Mouse (Mus musculus): ENCODE measurements at regions not wholly inside any gene's neighbourhood (a gene's known extent, or its start where the extent isn't known, plus 50 kb on each side); places are given as distances from the start of the nearest gene placed in this dataset.

GRCm38 (mm10) chr3:149273993-149274692 is 283.8 kb upstream of the Adgrl2 start:
- Histone ChIP-seq H3K27ac (ENCODE audit: low read depth, low read length) (no peak overlapping the region), H3K4me3 (ENCODE audit: low read depth, low read length) (no peak overlapping the region), H3K36me3 (ENCODE audit: control insufficient read depth, insufficient read depth) (no peaks in the 10 kb centered on the region), H3K27me3 (replicated peaks; ENCODE audit: control insufficient read depth, insufficient read depth, low read length) (no peaks in the 10 kb centered on the region), H3K9me3 (ENCODE audit: control insufficient read depth) (no peaks in the 10 kb centered on the region), H3K4me2 (replicated peaks; ENCODE audit: low read depth) (peak overlapping the region; percentile 46), H3K4me1 (replicated peaks; ENCODE audit: control insufficient read depth, insufficient read depth, low read length) (0 out of 2 replicates have a peak, but pooled peaks cover 4% of the 10 kb centered on the region), H3K9ac (ENCODE audit: low read depth, low read length) (no peak overlapping the region)
- TF ChIP-seq CTCF (IDR thresholded peaks at IDR 0.05; ENCODE audit: low read depth): no peak
- no peak for ATAC-seq
- WGBS: 33% methylated on average over 12 of the region's 12 CpGs

- no peaks in the 10 kb centered on the region for H3K27me3 ChIP-seq (replicated peaks; ENCODE audit: control insufficient read depth, insufficient read depth, low read length)
- no peak overlapping the region for H3K4me2 ChIP-seq (replicated peaks; ENCODE audit: low read depth)
- 0 out of 2 replicates have a peak, but pooled peaks cover 2% of the 10 kb centered on the region for H3K4me1 ChIP-seq (replicated peaks; ENCODE audit: control insufficient read depth, insufficient read depth, low read length)
- no peak for ATAC-seq
- no peak overlapping the region for H3K9ac ChIP-seq (ENCODE audit: low read depth, low read length)
- H3K4me3 ChIP-seq (ENCODE audit: low read depth, low read length): no peak overlapping the region
- peak; percentile 40 for TF ChIP-seq CTCF (IDR thresholded peaks at IDR 0.05; ENCODE audit: low read depth)
- no peak overlapping the region for H3K27ac ChIP-seq (ENCODE audit: low read depth, low read length)
- no peaks in the 10 kb centered on the region for H3K36me3 ChIP-seq (ENCODE audit: control insufficient read depth, insufficient read depth)
- no peaks in the 10 kb centered on the region for H3K9me3 ChIP-seq (ENCODE audit: control insufficient read depth)
Measured at GRCm38 (mm10) chr3:149270459-149270858, 280.1 kb upstream of the Adgrl2 start.

GRCm38 (mm10) chr3:149262332-149262970 is 272.1 kb upstream of the Adgrl2 start:
- no peak overlapping the region for H3K4me2 ChIP-seq (replicated peaks; ENCODE audit: low read depth)
- no peaks in the 10 kb centered on the region for H3K4me1 ChIP-seq (replicated peaks; ENCODE audit: control insufficient read depth, insufficient read depth, low read length)
- no peak overlapping the region for H3K4me3 ChIP-seq (ENCODE audit: low read depth, low read length)
- H3K9ac ChIP-seq (ENCODE audit: low read depth, low read length): no peak overlapping the region
- 67% methylated on average over 3 of the region's 3 CpGs for WGBS
- no peaks in the 10 kb centered on the region for H3K36me3 ChIP-seq (ENCODE audit: control insufficient read depth, insufficient read depth)
- H3K27me3 ChIP-seq (replicated peaks; ENCODE audit: control insufficient read depth, insufficient read depth, low read length): no peaks in the 10 kb centered on the region
- no peak overlapping the region for H3K27ac ChIP-seq (ENCODE audit: low read depth, low read length)
- no peak for ATAC-seq
- H3K9me3 ChIP-seq (ENCODE audit: control insufficient read depth): no peaks in the 10 kb centered on the region
- no peak for TF ChIP-seq CTCF (IDR thresholded peaks at IDR 0.05; ENCODE audit: low read depth)

GRCm38 (mm10) chr3:149261764-149262163 is 271.4 kb upstream of the Adgrl2 start:
- H3K27me3 ChIP-seq (replicated peaks; ENCODE audit: control insufficient read depth, insufficient read depth, low read length): no peaks in the 10 kb centered on the region
- no peak for TF ChIP-seq CTCF (IDR thresholded peaks at IDR 0.05; ENCODE audit: low read depth)
- H3K27ac ChIP-seq (ENCODE audit: low read depth, low read length): no peak overlapping the region
- H3K4me2 ChIP-seq (replicated peaks; ENCODE audit: low read depth): no peak overlapping the region
- WGBS: 94% methylated on average over 6 of the region's 6 CpGs
- H3K36me3 ChIP-seq (ENCODE audit: control insufficient read depth, insufficient read depth): no peaks in the 10 kb centered on the region
- no peak overlapping the region for H3K9ac ChIP-seq (ENCODE audit: low read depth, low read length)
- H3K4me3 ChIP-seq (ENCODE audit: low read depth, low read length): no peak overlapping the region
- H3K4me1 ChIP-seq (replicated peaks; ENCODE audit: control insufficient read depth, insufficient read depth, low read length): no peaks in the 10 kb centered on the region
- H3K9me3 ChIP-seq (ENCODE audit: control insufficient read depth): no peaks in the 10 kb centered on the region
- no peak for ATAC-seq

- no peaks in the 10 kb centered on the region for H3K4me1 ChIP-seq (replicated peaks; ENCODE audit: control insufficient read depth, insufficient read depth, low read length)
- H3K4me2 ChIP-seq (replicated peaks; ENCODE audit: low read depth): no peak overlapping the region
- TF ChIP-seq CTCF (IDR thresholded peaks at IDR 0.05; ENCODE audit: low read depth): no peak
- H3K27ac ChIP-seq (ENCODE audit: low read depth, low read length): no peak overlapping the region
- H3K27me3 ChIP-seq (replicated peaks; ENCODE audit: control insufficient read depth, insufficient read depth, low read length): no peaks in the 10 kb centered on the region
- ATAC-seq: no peak
- no peak overlapping the region for H3K9ac ChIP-seq (ENCODE audit: low read depth, low read length)
- 96% methylated on average over 6 of the region's 6 CpGs for WGBS
- no peaks in the 10 kb centered on the region for H3K36me3 ChIP-seq (ENCODE audit: control insufficient read depth, insufficient read depth)
- H3K9me3 ChIP-seq (ENCODE audit: control insufficient read depth): no peaks in the 10 kb centered on the region
- H3K4me3 ChIP-seq (ENCODE audit: low read depth, low read length): no peak overlapping the region
Measured at GRCm38 (mm10) chr3:149258826-149259225, 268.5 kb upstream of the Adgrl2 start.

- 46% methylated on average over 9 of the region's 9 CpGs for WGBS
Measured at GRCm38 (mm10) chr3:149256891-149257290, 266.5 kb upstream of the Adgrl2 start.

More at GRCm38 (mm10) chr3:149256891-149257290, 266.5 kb upstream of the Adgrl2 start:
- TF ChIP-seq CTCF (IDR thresholded peaks at IDR 0.05; ENCODE audit: low read depth): no peak
- no peaks in the 10 kb centered on the region for H3K4me1 ChIP-seq (replicated peaks; ENCODE audit: control insufficient read depth, insufficient read depth, low read length)
- no peaks in the 10 kb centered on the region for H3K27me3 ChIP-seq (replicated peaks; ENCODE audit: control insufficient read depth, insufficient read depth, low read length)
- H3K27ac ChIP-seq (ENCODE audit: low read depth, low read length): no peak overlapping the region
- no peaks in the 10 kb centered on the region for H3K36me3 ChIP-seq (ENCODE audit: control insufficient read depth, insufficient read depth)
- ATAC-seq: no peak
- no peaks in the 10 kb centered on the region for H3K9me3 ChIP-seq (ENCODE audit: control insufficient read depth)
- no peak overlapping the region for H3K4me3 ChIP-seq (ENCODE audit: low read depth, low read length)
- peak overlapping the region; percentile 7; the same call in 1 of the 2 replicates for H3K4me2 ChIP-seq (replicated peaks; ENCODE audit: low read depth)
- no peak overlapping the region for H3K9ac ChIP-seq (ENCODE audit: low read depth, low read length)

All from intestine, postnatal 0 days (tissue).